Mouse (Mus musculus) liver, embryonic 16.5 days (tissue): ENCODE results near the gene Grwd1. TPM values are rescaled to one million over a fixed set of nuclear protein-coding genes. Genes with fewer than 3 reads are reported as not detected.

ENCODE experiments used
- ATAC-seq: fragments of 200-750 bp; cut with Nextera tagmentation; 2 replicates; pipeline ENCODE4 v1.8.0; 2017; ENCODE audit warnings: low read depth, mild to moderate bottlenecking, moderate number of reproducible peaks, moderate library complexity
- H3K27ac ChIP-seq: fragments of 300-500 bp; sonication (generic); 2 replicates; pipeline ENCODE4 v1.5.1; 2014; ENCODE audit warnings: mild to moderate bottlenecking, low read length
- H3K27me3 ChIP-seq: fragments of 300-500 bp; sonication (generic); 2 replicates; pipeline ENCODE4 v1.6.1; 2014; ENCODE audit warnings: low read depth, low read length, mixed read lengths; ENCODE audit not compliant: control insufficient read depth, insufficient read depth
- H3K36me3 ChIP-seq: fragments of 300-500 bp; sonication (generic); 2 replicates; pipeline ENCODE4 v1.6.1; 2014; ENCODE audit warnings: mild to moderate bottlenecking; ENCODE audit not compliant: control insufficient read depth, insufficient read depth
- H3K4me1 ChIP-seq: fragments of 300-500 bp; sonication (generic); 2 replicates; pipeline ENCODE4 v1.6.1; 2014; ENCODE audit warnings: low read depth, low read length, mixed read lengths; ENCODE audit not compliant: control insufficient read depth
- H3K4me2 ChIP-seq: fragments of 300-500 bp; sonication (generic); 2 replicates; pipeline ENCODE4 v1.6.1; 2014; ENCODE audit warnings: low read depth, low read length, mixed read lengths
- H3K4me3 ChIP-seq: fragments of 300-500 bp; sonication (generic); 2 replicates; pipeline ENCODE4 v1.5.1; 2014; ENCODE audit warnings: low read depth, mild to moderate bottlenecking, low read length
- H3K9ac ChIP-seq: fragments of 300-500 bp; sonication (generic); 2 replicates; pipeline ENCODE4 v1.6.1; 2014; ENCODE audit warnings: low read depth, low read length
- H3K9me3 ChIP-seq: fragments of 300-500 bp; sonication (generic); replicated peaks from 2 replicates; pipeline ENCODE4 v1.6.1; 2016; ENCODE audit warnings: low read length; ENCODE audit not compliant: control insufficient read depth
- WGBS: fragments of 180-500 bp; shearing (Covaris S2); extraction: QIAGEN DNeasy Blood & Tissue Kit; methylation state at CpG from one replicate; pipeline ENCODE4 v1.1.7; 2014; ENCODE audit not compliant: insufficient replicate concordance; 5-methylcytosine and 5-hydroxymethylcytosine counted together
- polyA plus RNA-seq: library from polyadenylated mRNA; unstranded; fragments of >200 nt; fragmentation: Nextera tagmentation; extraction: Ambion mirVana; gene quantifications from 2 replicates; pipeline ENCODE4 v1.2.1, GENCODE M21; 2015

Grwd1 gene
- polyA plus RNA-seq, 1 experiment from 2014 or later = 19.2 TPM

DNA sequence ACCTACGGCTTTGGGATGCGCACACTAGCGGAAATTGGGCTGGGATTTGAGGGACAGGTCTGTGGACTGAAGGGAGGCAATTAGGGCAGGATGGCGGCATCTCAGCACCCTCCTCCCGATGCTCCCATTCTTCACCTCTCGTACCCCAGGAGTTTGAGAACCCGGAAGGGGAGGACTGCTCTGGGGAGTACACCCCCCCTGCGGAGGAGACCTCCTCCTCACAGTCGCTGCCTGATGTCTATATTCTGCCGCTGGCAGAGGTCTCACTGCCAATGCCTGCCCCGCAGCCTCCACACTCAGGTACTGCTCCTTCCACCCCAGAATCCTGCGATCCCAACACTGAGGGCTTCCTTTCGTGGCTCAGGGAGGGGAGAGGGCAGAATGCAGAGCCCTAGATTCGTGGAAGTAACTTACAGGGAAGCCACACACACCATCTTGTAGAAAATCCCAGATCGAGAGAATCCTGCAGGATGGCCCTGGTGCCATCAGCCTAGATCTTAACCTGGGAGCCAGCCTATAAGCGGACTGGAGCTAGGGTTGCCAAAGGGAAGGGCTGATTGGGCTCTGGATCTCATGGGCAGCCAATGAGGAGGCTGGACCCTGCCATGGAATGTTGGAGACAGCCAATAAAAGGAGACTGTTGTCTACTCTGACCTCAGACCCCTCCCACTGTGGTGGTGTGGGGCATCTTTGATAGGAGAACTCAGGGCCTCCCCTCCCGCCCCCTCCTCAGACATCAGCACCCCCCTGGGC is 43.9 kb downstream of the Grwd1 start:
- 6% methylated on average over 17 of the region's 17 CpGs for WGBS
- peaks cover 3% of the 10 kb centered on the region for H3K4me1 ChIP-seq
- H3K4me3 ChIP-seq = no peak overlapping the region
- ATAC-seq = peak; percentile 38; the same call in 1 of the 2 replicates
- H3K27me3 ChIP-seq = peaks cover 55% of the 10 kb centered on the region
- no peaks in the 10 kb centered on the region for H3K9me3 ChIP-seq
- H3K9ac ChIP-seq = no peak overlapping the region
- no peak overlapping the region for H3K4me2 ChIP-seq
- H3K27ac ChIP-seq = no peak overlapping the region
- H3K36me3 ChIP-seq = no peaks in the 10 kb centered on the region

DNA sequence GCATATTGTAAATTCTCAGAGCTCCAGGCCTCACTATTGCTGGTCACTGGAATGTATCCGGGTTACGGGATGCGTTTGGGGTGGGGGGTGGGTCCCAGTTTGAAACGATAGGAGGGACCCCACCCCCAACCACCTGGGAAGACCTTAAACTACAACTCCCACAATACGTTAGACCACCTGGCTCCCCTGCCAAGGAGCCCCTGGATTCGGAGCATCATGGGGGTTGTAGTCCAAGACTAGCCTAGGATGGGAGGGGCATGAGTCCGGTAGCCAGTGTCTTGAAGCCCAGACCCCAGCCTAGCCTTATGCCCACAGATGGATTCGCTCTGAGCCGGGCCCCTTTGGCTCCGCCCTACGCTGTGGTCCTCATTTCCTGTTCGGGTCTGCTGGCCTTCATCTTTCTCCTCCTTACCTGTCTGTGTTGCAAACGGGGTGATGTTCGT is 44.6 kb downstream of the Grwd1 start:
- Histone ChIP-seq H3K9ac (no peak overlapping the region), H3K4me3 (no peak overlapping the region), H3K4me2 (no peak overlapping the region), H3K27ac (no peak overlapping the region), H3K4me1 (peaks cover 3% of the 10 kb centered on the region), H3K27me3 (peaks cover 55% of the 10 kb centered on the region), H3K9me3 (no peaks in the 10 kb centered on the region), H3K36me3 (no peaks in the 10 kb centered on the region)
- 3% methylated on average over 14 of the region's 14 CpGs for WGBS
- no peak for ATAC-seq

DNA sequence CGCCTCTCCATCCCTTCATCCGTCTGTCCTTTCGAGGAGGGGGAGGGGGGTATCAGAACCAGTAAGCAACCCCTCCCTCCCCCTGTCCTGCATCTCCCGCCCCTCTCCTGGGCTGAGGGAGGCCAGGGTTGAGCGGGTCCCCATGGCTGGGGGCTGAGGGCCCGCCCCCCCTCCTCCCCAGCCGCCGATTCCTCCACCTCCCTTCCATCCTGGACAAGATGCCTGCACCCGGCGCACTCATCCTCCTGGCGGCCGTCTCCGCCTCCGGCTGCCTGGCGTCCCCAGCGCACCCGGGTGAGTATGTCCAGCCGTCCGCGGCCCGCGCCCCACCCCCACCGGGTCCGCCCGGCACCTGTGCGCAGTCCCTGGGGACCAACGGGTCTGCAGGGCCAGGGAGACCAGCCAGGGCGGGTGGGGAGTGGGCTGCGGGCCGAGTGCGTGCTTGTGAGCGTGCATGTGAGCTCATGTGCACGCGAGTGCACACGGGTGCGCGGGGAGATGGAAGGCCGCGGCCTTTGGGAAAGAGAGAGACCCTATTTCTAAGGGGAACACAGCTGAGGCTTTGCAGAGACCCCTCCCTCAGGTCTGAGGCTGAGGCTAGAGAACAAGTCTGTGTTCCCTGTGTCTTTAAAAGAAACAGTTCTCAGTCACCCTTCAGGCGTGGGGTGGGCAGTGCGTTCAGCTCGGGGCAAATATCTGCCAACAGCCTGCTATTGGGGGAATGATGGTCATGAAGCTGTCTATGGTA is 45.2 kb downstream of the Grwd1 start:
- peak overlapping the region; percentile 2; the same call in 1 of the 2 replicates for H3K4me3 ChIP-seq

DNA sequence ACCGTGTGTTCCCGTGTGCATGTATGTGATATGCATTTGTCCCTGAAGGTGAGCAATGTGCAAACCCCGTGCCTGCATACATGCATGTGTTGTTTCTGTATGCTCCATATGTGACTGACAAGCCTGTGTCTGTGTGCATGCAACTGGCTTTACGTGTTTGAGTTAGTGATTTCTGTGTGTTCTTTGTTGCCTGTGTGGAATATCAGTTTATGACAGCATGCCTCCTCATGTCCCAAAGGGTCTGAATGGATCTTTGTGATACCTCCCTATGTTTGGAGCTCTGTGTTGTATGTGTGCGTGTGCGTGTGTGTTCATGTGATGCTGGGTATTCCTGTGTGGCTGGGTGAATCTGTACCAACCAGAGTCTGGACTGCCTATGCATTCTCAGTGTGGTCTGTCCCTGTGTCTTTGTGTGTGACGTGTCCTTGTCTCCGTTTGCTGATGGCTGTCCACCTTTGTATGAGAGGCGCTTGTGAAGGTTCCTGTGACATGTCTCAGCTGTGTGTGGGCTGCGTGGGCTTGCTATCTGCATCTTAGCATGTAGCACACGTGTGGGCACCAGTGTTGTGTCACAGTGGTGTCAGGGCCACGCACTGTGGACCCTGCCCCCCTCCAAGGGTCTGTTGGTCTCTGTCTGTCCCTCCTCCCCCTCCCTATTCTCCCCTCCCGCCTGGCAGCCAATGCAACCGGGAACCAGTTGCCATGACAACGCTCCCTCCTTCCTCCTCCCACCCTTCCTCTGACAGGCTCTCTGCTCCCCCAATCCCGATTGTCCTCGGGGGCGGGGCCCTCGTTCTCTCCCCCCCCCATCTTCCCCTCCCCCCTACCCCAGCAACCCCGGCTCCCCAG is 46.0 kb downstream of the Grwd1 start, which contains the start of gene Sult2b1:
Sult2b1 (minus strand) TSS at position 146 of the 849 bp plus-strand sequence.
- Histone ChIP-seq H3K4me1 (peaks cover 3% of the 10 kb centered on the region), H3K4me3 (peak within 1 kb of the TSS; percentile 60), H3K36me3 (no peaks in the 10 kb centered on the region), H3K4me2 (peak within 1 kb of the TSS; percentile 68), H3K9me3 (no peaks in the 10 kb centered on the region), H3K27ac (no peak within 1 kb of the TSS), H3K27me3 (peaks cover 55% of the 10 kb centered on the region), H3K9ac (peak within 1 kb of the TSS; percentile 39)
- no peak for ATAC-seq
- WGBS = 22% methylated on average over 19 of the region's 20 CpGs

More for the DNA sequence above, 45.2 kb downstream of the Grwd1 start:
- no peak overlapping the region for H3K4me2 ChIP-seq
- peaks cover 3% of the 10 kb centered on the region for H3K4me1 ChIP-seq
- no peaks in the 10 kb centered on the region for H3K9me3 ChIP-seq
- WGBS = under 1% methylated on average over 38 of the region's 42 CpGs
- no peak overlapping the region for H3K27ac ChIP-seq
- peaks cover 55% of the 10 kb centered on the region for H3K27me3 ChIP-seq
- H3K9ac ChIP-seq = no peak overlapping the region
- no peaks in the 10 kb centered on the region for H3K36me3 ChIP-seq
- no peak for ATAC-seq

DNA sequence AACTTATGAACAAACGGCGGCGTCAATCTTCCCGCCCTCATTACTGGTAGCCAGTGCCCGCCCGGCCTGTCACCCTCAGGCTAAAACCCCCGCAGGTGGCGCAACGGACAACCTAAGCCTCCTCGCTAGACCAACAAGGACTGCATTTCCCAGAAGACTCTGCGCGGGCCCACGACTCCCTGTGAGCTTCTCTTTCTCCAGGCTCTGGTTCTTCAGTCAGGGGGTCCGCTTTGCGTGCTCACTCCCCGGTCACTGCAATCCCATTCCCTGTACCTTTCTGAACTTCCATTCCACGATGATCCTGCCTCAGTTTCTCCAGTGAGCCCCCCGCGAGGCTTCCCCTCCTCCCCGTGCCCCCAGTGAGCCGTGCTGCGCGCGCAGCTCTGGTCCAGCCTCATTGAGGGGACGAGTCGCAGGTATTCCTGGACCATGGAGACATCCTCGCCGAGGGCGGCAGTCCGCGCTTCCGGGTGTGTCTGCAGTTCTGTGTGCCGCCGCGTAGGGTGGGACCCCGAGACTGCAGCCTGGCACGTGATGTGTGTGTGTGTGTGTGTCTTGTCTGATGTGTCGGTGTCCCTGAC is 47.1 kb downstream of the Grwd1 start, which contains the start of gene Lmtk3:
Lmtk3 (plus strand) TSS at position 228 of the 581 bp plus-strand sequence.
- Histone ChIP-seq H3K27me3 (peaks cover 55% of the 10 kb centered on the region), H3K9me3 (no peaks in the 10 kb centered on the region), H3K27ac (no peak within 1 kb of the TSS), H3K9ac (peak within 1 kb of the TSS; percentile 39), H3K36me3 (no peaks in the 10 kb centered on the region), H3K4me3 (peak within 1 kb of the TSS; percentile 60), H3K4me2 (peak within 1 kb of the TSS; percentile 68), H3K4me1 (peaks cover 3% of the 10 kb centered on the region)
- WGBS = 1% methylated on average over 38 of the region's 38 CpGs
- peak; percentile 63 for ATAC-seq

DNA sequence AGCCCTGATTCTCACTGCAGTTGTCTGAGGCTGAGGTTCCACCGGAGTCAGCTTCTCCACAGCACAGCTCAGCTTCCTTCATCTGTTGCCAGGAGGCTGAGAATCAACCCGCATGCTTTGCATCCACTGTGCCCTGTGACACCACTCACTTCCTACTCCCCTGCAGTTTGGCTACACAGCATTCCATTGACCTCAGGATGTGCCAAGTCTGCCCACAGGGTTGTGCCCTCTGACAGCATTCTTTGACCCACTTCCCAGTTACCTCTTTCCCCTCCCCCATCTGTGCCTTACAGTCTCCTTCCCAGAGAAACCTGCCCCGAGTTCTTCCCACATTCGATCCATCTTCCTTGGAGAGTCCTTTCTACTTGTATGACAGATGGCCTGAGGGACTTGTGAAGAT is 48.5 kb downstream of the Grwd1 start:
- Histone ChIP-seq H3K4me3 (no peak overlapping the region), H3K9me3 (no peaks in the 10 kb centered on the region), H3K4me2 (no peak overlapping the region), H3K27me3 (peaks cover 47% of the 10 kb centered on the region), H3K27ac (no peak overlapping the region), H3K4me1 (peaks cover 3% of the 10 kb centered on the region), H3K9ac (no peak overlapping the region), H3K36me3 (no peaks in the 10 kb centered on the region)
- 42% methylated on average over 4 of the region's 4 CpGs for WGBS
- ATAC-seq = no peak

DNA sequence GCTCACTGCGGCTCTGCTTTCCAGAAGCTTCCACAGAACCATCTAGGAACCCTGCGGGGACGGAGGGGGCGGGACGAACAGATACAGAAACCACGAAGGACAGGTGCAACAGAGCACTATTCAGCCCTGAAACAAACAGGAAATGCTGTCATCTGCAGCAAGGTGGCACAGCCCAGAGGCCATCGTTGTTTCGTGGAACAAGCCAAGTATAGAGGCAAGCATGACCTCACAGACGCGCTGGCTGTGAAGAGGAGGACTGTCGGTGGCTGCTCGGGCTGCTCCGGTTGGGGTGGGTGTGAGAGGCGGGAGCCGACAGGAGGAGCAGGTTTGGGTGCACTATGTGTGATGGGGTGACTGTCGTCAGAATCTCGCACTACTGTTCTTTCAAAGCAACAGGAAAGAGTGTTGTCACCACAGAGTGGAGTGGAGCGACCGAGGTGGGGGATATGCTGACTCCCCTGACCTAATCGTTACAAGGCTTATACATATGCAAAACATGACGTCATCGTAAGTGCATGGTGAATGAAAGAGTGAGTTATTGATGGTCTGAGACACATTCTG is 51.6 kb downstream of the Grwd1 start:
- Histone ChIP-seq H3K4me2 (peak overlapping the region; percentile 4; the same call in 1 of the 2 replicates), H3K27ac (no peak overlapping the region), H3K4me3 (no peak overlapping the region), H3K9me3 (no peaks in the 10 kb centered on the region), H3K4me1 (peaks cover 3% of the 10 kb centered on the region), H3K36me3 (no peaks in the 10 kb centered on the region), H3K27me3 (peaks cover 16% of the 10 kb centered on the region), H3K9ac (no peak overlapping the region)
- 14% methylated on average over 22 of the region's 22 CpGs for WGBS
- no peak for ATAC-seq

DNA sequence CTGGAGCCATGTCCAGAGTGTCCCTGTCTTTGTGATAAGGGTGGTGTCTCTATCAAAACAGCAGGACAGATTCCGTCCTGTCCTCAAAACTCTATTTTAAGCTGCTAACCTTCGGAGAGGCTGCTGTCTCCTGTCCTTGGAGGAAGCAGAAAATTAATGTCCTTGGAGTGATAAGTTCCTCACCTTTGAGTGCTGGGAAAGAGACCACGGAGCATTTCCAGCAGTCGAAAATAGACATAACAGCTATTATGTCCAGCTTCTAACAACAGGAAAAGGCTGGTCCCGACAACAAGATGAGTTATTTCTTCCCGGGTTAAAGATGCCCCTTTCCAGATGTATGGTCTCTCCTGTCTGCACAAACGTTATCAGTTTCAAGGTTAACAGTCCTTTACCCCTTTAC is 55.5 kb downstream of the Grwd1 start:
- H3K4me1 ChIP-seq = no peaks in the 10 kb centered on the region; the same call in none of the 2 replicates
- no peaks in the 10 kb centered on the region for H3K36me3 ChIP-seq
- no peak overlapping the region for H3K9ac ChIP-seq
- H3K27me3 ChIP-seq = no peaks in the 10 kb centered on the region; the same call in none of the 2 replicates
- no peak for ATAC-seq
- H3K4me2 ChIP-seq = no peak overlapping the region
- H3K4me3 ChIP-seq = no peak overlapping the region
- no peaks in the 10 kb centered on the region for H3K9me3 ChIP-seq
- H3K27ac ChIP-seq = no peak overlapping the region
- 51% methylated on average over 7 of the region's 7 CpGs for WGBS
